Mouse (Mus musculus) G1E-ER4 (cell line): ENCODE data around the gene Upf3b. TPM values are rescaled to one million over a fixed set of nuclear protein-coding genes. Genes with fewer than 3 reads are reported as not detected.

Source experiments
- GATA1 ChIP-seq: IDR thresholded peaks from one replicate; pipeline ENCODE4 v1.8.0; 2012; ENCODE audit warnings: low read length, inconsistent platforms
- polyA plus RNA-seq: library from polyadenylated mRNA; stranded (reverse); fragments of >175 nt; gene quantifications from 2 replicates; pipeline ENCODE4 v1.2.3, GENCODE M21; 2012

Upf3b gene
- polyA plus RNA-seq, 1 experiment, result 3.6 TPM

- TF ChIP-seq GATA1, result no peak
Measured at GRCm38 (mm10) chrX:37085665-37086064, 24.5 kb downstream of the Upf3b start.

GRCm38 (mm10) chrX:37084927-37085660 is 25.0 kb downstream of the Upf3b start, which contains the start of gene Rpl39:
Gene Rpl39 (minus strand): TSS chrX:37085402.
- TF ChIP-seq GATA1, result no peak

GRCm38 (mm10) chrX:37084318-37084926 is 25.7 kb downstream of the Upf3b start:
- TF ChIP-seq GATA1, result no peak

GRCm38 (mm10) chrX:37081194-37081593 is 28.9 kb downstream of the Upf3b start:
- TF ChIP-seq GATA1, result no peak

GRCm38 (mm10) chrX:37076651-37077050 is 33.5 kb downstream of the Upf3b start:
- TF ChIP-seq GATA1, result no peak

- TF ChIP-seq GATA1, result no peak
Measured at GRCm38 (mm10) chrX:37074262-37074892, 35.7 kb downstream of the Upf3b start.

GRCm38 (mm10) chrX:37068766-37069165 is 41.4 kb downstream of the Upf3b start:
- TF ChIP-seq GATA1, result no peak

- no peak for TF ChIP-seq GATA1
Measured at GRCm38 (mm10) chrX:37067299-37067698, 42.8 kb downstream of the Upf3b start.

- TF ChIP-seq GATA1, result no peak
Measured at GRCm38 (mm10) chrX:37063902-37064301, 46.2 kb downstream of the Upf3b start.

GRCm38 (mm10) chrX:37048890-37049823 is 61.0 kb downstream of the Upf3b start:
- TF ChIP-seq GATA1, result no peak

GRCm38 (mm10) chrX:37048066-37048889 is 61.8 kb downstream of the Upf3b start, which contains the start of gene Sowahd:
Gene Sowahd (plus strand): TSS chrX:37048845.
- TF ChIP-seq GATA1, result no peak

GRCm38 (mm10) chrX:37042726-37043125 is 67.4 kb downstream of the Upf3b start:
- no peak for TF ChIP-seq GATA1

Other genes with a start within 250 kb of the Upf3b start
- gene Ube2a, start 236.4 kb downstream of the Upf3b start, polyA plus RNA-seq, result 94.4 and 117 TPM in 2 replicates
- gene C330007P06Rik, start 236.2 kb downstream of the Upf3b start, polyA plus RNA-seq, result 0.85 and 1.5 TPM in 2 replicates
- gene Nkrf, start 207.4 kb downstream of the Upf3b start, polyA plus RNA-seq, result 1.3 and 1.5 TPM in 2 replicates
- 1.2 and 2.7 TPM in 2 replicates for gene Sept6, start 118.5 kb downstream of the Upf3b start, polyA plus RNA-seq
- gene Sowahd, start 61.5 kb downstream of the Upf3b start, polyA plus RNA-seq, result not detected in 2 replicates
- gene Rpl39, start 24.9 kb downstream of the Upf3b start, polyA plus RNA-seq, result 162 and 176 TPM in 2 replicates
- gene Nkap, start 16.5 kb upstream of the Upf3b start, polyA plus RNA-seq, result 11.3 and 11.6 TPM in 2 replicates
- gene Akap14, start 58.5 kb upstream of the Upf3b start, polyA plus RNA-seq, result not detected in 2 replicates
- gene Ndufa1, start 80.8 kb upstream of the Upf3b start, polyA plus RNA-seq, result 188 and 247 TPM in 2 replicates
- 10.8 and 11.2 TPM in 2 replicates for gene Rnf113a1, start 80.9 kb upstream of the Upf3b start, polyA plus RNA-seq
- gene Gm9, start 100.7 kb upstream of the Upf3b start, polyA plus RNA-seq, result not detected in 2 replicates
- gene Rhox1, start 111.9 kb upstream of the Upf3b start, polyA plus RNA-seq, result not detected in 2 replicates
- not detected in 2 replicates for gene Rhox2a, start 134.7 kb upstream of the Upf3b start, polyA plus RNA-seq
- not detected in 2 replicates for gene Rhox3a, start 139.6 kb upstream of the Upf3b start, polyA plus RNA-seq
- not detected in 2 replicates for gene Rhox4a, start 155.0 kb upstream of the Upf3b start, polyA plus RNA-seq